Mouse (Mus musculus) MEL (cell line): ENCODE data around the gene Arhgdib. TPM values are rescaled to one million over a fixed set of nuclear protein-coding genes. Genes with fewer than 3 reads are reported as not detected.

ENCODE experiments used
- DNase-seq: peaks from one replicate; pipeline ENCODE4 v3.0.0; 2011; ENCODE audit warnings: low read depth, low spot score
- H3K27ac ChIP-seq: 2 replicates; pipeline ENCODE4 v1.5.1; 2012; ENCODE audit warnings: low read depth, mild to moderate bottlenecking, control low read depth, low read length, moderate library complexity; ENCODE audit not compliant: control insufficient read depth
- H3K27me3 ChIP-seq, 2 experiments: fragments of 150-350 bp in 1 of 2; sonication (generic) in 1 of 2; 2 replicates each; pipeline ENCODE4 v1.6.1; 2012; ENCODE audit warnings: low read length in 2 of 2, mild to moderate bottlenecking in 2 of 2, improper control_type of control experiment in 1 of 2, moderate library complexity in 1 of 2; ENCODE audit not compliant: insufficient read depth in 2 of 2, control insufficient read depth in 1 of 2
- H3K36me3 ChIP-seq, 2 experiments: 2 replicates each; pipeline ENCODE4 v1.6.1; 2012 to 2014; ENCODE audit warnings: low read length in 2 of 2, improper control_type of control experiment in 1 of 2, inconsistent platforms in 1 of 2, mild to moderate bottlenecking in 1 of 2; ENCODE audit not compliant: insufficient read depth in 2 of 2, control insufficient read depth in 1 of 2
- H3K4me1 ChIP-seq, 2 experiments: fragments of 150-350 bp in 1 of 2; sonication (generic) in 1 of 2; 2 replicates each; pipeline ENCODE4 v1.6.1; 2012; ENCODE audit warnings: low read length in 2 of 2, improper control_type of control experiment in 1 of 2, mild to moderate bottlenecking in 1 of 2; ENCODE audit not compliant: insufficient read depth in 2 of 2, control insufficient read depth in 1 of 2
- H3K4me3 ChIP-seq, 2 experiments: fragments of 150-350 bp in 1 of 2; sonication (generic) in 1 of 2; 2 replicates each; pipeline ENCODE4 v1.5.1; 2012; ENCODE audit warnings: low read depth in 2 of 2, low read length in 2 of 2, mild to moderate bottlenecking in 2 of 2, moderate library complexity in 2 of 2, control low read depth in 1 of 2, improper control_type of control experiment in 1 of 2; ENCODE audit not compliant: control insufficient read depth in 1 of 2, insufficient read depth in 1 of 2
- H3K79me2 ChIP-seq: 2 replicates; pipeline ENCODE4 v1.6.1; 2012; ENCODE audit warnings: mild to moderate bottlenecking, low read length, moderate library complexity; ENCODE audit not compliant: control insufficient read depth, poor library complexity, insufficient read depth
- H3K9ac ChIP-seq: 2 replicates; pipeline ENCODE4 v1.6.1; 2012; ENCODE audit warnings: low read depth, mild to moderate bottlenecking, control low read depth, low read length, moderate library complexity; ENCODE audit not compliant: control insufficient read depth, poor library complexity, severe bottlenecking
- H3K9me3 ChIP-seq: fragments of 150-350 bp; sonication (generic); replicated peaks from 2 replicates; pipeline ENCODE4 v1.6.1; 2012; ENCODE audit warnings: mild to moderate bottlenecking, low read length, improper control_type of control experiment, moderate library complexity; ENCODE audit not compliant: insufficient read depth
- BHLHE40 ChIP-seq: IDR thresholded peaks from 2 replicates; pipeline ENCODE4 v1.6.1; 2012; ENCODE audit warnings: low read depth, mild to moderate bottlenecking, inconsistent platforms, low read length, improper control_type of control experiment, borderline replicate concordance
- CHD2 ChIP-seq: IDR thresholded peaks from 2 replicates; pipeline ENCODE4 v1.6.1; 2011; ENCODE audit warnings: low read length, improper control_type of control experiment
- E2F4 ChIP-seq: IDR thresholded peaks from 2 replicates; pipeline ENCODE4 v1.6.1; 2011; ENCODE audit warnings: low read depth, low read length, improper control_type of control experiment, borderline replicate concordance
- ETS1 ChIP-seq: IDR thresholded peaks from 2 replicates; pipeline ENCODE4 v1.6.1; 2012; ENCODE audit warnings: low read depth, mild to moderate bottlenecking, inconsistent platforms, low read length, improper control_type of control experiment, moderate library complexity
- HCFC1 ChIP-seq: IDR thresholded peaks from 2 replicates; pipeline ENCODE4 v1.6.1; 2012; ENCODE audit warnings: low read depth, mild to moderate bottlenecking, inconsistent platforms, low read length, improper control_type of control experiment, moderate library complexity
- JUND ChIP-seq: IDR thresholded peaks from 2 replicates; pipeline ENCODE4 v1.6.1; 2011; ENCODE audit warnings: low read depth, mild to moderate bottlenecking, improper control_type of control experiment, low read length
- KAT2A ChIP-seq: conservative IDR thresholded peaks from 2 replicates; pipeline ENCODE4 v1.6.1; 2012; ENCODE audit warnings: low read depth, low read length, improper control_type of control experiment, inconsistent platforms
- MAFK ChIP-seq: IDR thresholded peaks from 2 replicates; pipeline ENCODE4 v1.6.1; 2011; ENCODE audit warnings: low read depth, mild to moderate bottlenecking, low read length, improper control_type of control experiment, borderline replicate concordance
- MEF2A ChIP-seq: IDR thresholded peaks from 2 replicates; pipeline ENCODE4 v1.6.1; 2014; ENCODE audit warnings: low read depth, mild to moderate bottlenecking, inconsistent platforms, low read length, improper control_type of control experiment; ENCODE audit not compliant: poor library complexity, insufficient replicate concordance, severe bottlenecking; ENCODE audit errors: extremely low read depth
- MXI1 ChIP-seq: IDR thresholded peaks from 2 replicates; pipeline ENCODE4 v1.6.1; 2011; ENCODE audit warnings: mild to moderate bottlenecking, low read depth, low read length, improper control_type of control experiment
- NELFE ChIP-seq: IDR thresholded peaks from 2 replicates; pipeline ENCODE4 v1.6.1; 2011; ENCODE audit warnings: low read depth, low read length, improper control_type of control experiment
- POLR2A ChIP-seq, 2 experiments: IDR thresholded peaks; 2 replicates each; pipeline ENCODE4 v1.6.1; 2011 to 2012; ENCODE audit warnings: low read length in 2 of 2, mild to moderate bottlenecking in 2 of 2, control low read depth in 1 of 2, improper control_type of control experiment in 1 of 2, low read depth in 1 of 2, moderate library complexity in 1 of 2; ENCODE audit not compliant: control insufficient read depth in 1 of 2, insufficient read depth in 1 of 2, poor library complexity in 1 of 2
- POLR2AphosphoS5 ChIP-seq: IDR thresholded peaks from 2 replicates; pipeline ENCODE4 v1.6.1; 2012; ENCODE audit warnings: low read depth, borderline replicate concordance, mild to moderate bottlenecking, inconsistent platforms, low read length, moderate library complexity, mixed read lengths
- RAD21 ChIP-seq: IDR thresholded peaks from 2 replicates; pipeline ENCODE4 v1.6.1; 2011; ENCODE audit warnings: mild to moderate bottlenecking, low read depth, low read length, improper control_type of control experiment
- RCOR1 ChIP-seq: IDR thresholded peaks from 2 replicates; pipeline ENCODE4 v1.6.1; 2012; ENCODE audit warnings: low read depth, mild to moderate bottlenecking, inconsistent platforms, low read length, improper control_type of control experiment
- TBP ChIP-seq: IDR thresholded peaks from 2 replicates; pipeline ENCODE4 v1.8.0; 2011; ENCODE audit warnings: low read depth, low read length, improper control_type of control experiment
- USF1 ChIP-seq: IDR thresholded peaks from 2 replicates; pipeline ENCODE4 v1.6.1; 2014; ENCODE audit warnings: low read depth, mild to moderate bottlenecking, inconsistent platforms, low read length, improper control_type of control experiment, moderate library complexity
- USF2 ChIP-seq, 2 experiments: IDR thresholded peaks; 2 replicates each; pipeline ENCODE4 v1.6.1; 2011 to 2012; ENCODE audit warnings: improper control_type of control experiment in 2 of 2, low read length in 2 of 2, borderline replicate concordance in 1 of 2, inconsistent platforms in 1 of 2, low read depth in 1 of 2, mild to moderate bottlenecking in 1 of 2; ENCODE audit not compliant: insufficient read depth in 1 of 2
- ZC3H11A ChIP-seq: IDR thresholded peaks from 2 replicates; pipeline ENCODE4 v1.6.1; 2012; ENCODE audit warnings: low read depth, mild to moderate bottlenecking, inconsistent platforms, low read length, improper control_type of control experiment
- ZKSCAN1 ChIP-seq: IDR thresholded peaks from 2 replicates; pipeline ENCODE4 v1.6.1; 2012; ENCODE audit warnings: low read depth, mild to moderate bottlenecking, inconsistent platforms, low read length, improper control_type of control experiment, moderate library complexity
- ZMIZ1 ChIP-seq: IDR thresholded peaks from 2 replicates; pipeline ENCODE4 v1.6.1; 2012; ENCODE audit warnings: low read depth, mild to moderate bottlenecking, inconsistent platforms, low read length, improper control_type of control experiment, moderate library complexity
- polyA plus RNA-seq, 2 experiments: library from polyadenylated mRNA; stranded (reverse) in 1 of 2; unstranded in 1 of 2; fragments of >175 nt in 1 of 2; fragments of >200 nt in 1 of 2; gene quantifications; 2 replicates each; pipeline versions ENCODE4 v1.2.1 to v1.2.4; 2012; ENCODE audit warnings: low replicate concordance in 2 of 2, low read depth in 1 of 2; ENCODE audit not compliant: insufficient read length in 2 of 2, insufficient read depth in 1 of 2, missing spikeins in 1 of 2
- total RNA-seq: library from RNA; depleted of rRNA; stranded (reverse); fragments of 300-350 nt; gene quantifications from 2 replicates; pipeline ENCODE4 v1.2.3, GENCODE M21; 2012

Arhgdib gene
- total and polyA plus RNA-seq, 3 experiments: 102 to 408 (median 346) TPM

DNA sequence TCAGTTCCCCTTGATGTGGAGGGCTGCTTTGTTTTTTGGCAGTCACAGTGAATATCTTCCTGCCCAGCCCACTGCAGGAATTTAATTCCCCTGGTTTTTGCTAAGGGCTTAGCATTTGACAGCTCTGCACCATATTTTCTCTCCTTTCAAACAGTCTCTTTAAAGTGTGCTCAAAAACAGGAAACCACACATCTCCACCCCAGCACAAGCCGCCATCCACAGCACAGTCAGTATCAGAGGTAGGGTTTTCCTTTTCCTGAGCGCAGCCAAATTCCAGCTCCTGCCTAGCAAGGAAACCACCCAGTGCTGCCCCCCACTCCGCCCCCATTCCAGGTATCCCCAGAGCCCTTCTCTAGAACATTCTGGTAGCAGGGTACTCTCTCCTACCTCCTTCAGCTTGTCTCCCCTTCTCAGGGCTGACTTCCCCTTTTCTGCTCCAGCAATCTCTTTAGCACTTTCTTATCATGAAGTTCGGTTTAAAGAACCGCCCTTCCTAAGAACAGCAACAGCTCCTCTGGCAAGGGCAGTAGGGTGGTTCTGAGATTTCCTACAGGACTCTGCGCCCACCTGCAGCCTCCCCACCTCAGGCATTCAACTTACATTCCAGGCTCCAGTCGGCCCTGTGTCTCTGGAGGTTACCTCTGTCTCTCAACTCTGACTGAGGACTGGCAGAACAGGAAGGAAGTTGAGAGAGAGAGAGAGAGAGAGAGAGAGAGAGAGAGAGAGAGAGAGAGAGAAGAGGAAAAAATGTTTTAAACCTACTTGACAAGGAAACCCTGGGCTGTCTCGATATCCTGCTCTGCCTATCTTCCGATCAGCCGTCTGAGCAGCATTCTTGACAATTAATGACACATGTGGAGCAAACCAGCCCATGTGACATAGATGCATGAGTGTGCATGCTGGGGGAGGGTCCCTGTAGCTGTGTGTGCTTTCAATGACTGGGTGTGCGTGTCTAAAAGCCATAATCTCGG, at the start of gene Arhgdib (continued):
- TF ChIP-seq POLR2A (IDR thresholded peaks at IDR 0.05; ENCODE audit: control insufficient read depth in 1 of 2, insufficient read depth in 1 of 2, low read depth in 1 of 2, low read length in 2 of 2, poor library complexity in 1 of 2) (peak in 1 of 2 experiments; percentile 77; a peak in 2 of 4 replicates), ZMIZ1 (peak; percentile 94), TBP (peak; percentile 95), CHD2 (no peak), USF2 (IDR thresholded peaks at IDR 0.05; ENCODE audit: borderline replicate concordance in 1 of 2, insufficient read depth in 1 of 2, low read depth in 1 of 2, low read length in 2 of 2) (peak in 1 of 2 experiments; percentile 29; a peak in 1 of 4 replicates)
- TF ChIP-seq, all 39 proteins: peak for 23

GRCm38 (mm10) chr6:136990557-136990956, 48.9 kb upstream of the Arhgdib start:
- no peaks in the 10 kb centered on the region for H3K79me2 ChIP-seq
- H3K4me1 ChIP-seq: no peaks in the 10 kb centered on the region
- TF ChIP-seq MXI1 (no peak), CHD2 (no peak), USF2 (IDR thresholded peaks at IDR 0.05; ENCODE audit: borderline replicate concordance in 1 of 2, insufficient read depth in 1 of 2, low read depth in 1 of 2, low read length in 2 of 2) (no peak), ETS1 (no peak), ZC3H11A (no peak), MEF2A (no peak), KAT2A (no peak), RAD21 (no peak), ZMIZ1 (no peak), ZKSCAN1 (no peak), NELFE (no peak), JUND (no peak), RCOR1 (no peak), BHLHE40 (no peak), TBP (no peak), MAFK (no peak), USF1 (no peak), E2F4 (no peak), POLR2AphosphoS5 (no peak), HCFC1 (no peak)
- no peaks in the 10 kb centered on the region; a peak in 1 of 4 replicates for H3K27me3 ChIP-seq
- H3K36me3 ChIP-seq: no peaks in the 10 kb centered on the region; a peak in 1 of 4 replicates
- no peak overlapping the region for H3K27ac ChIP-seq
- no peak overlapping the region for H3K4me3 ChIP-seq
- no peak overlapping the region for H3K9ac ChIP-seq
- DNase-seq: no peak
- no peaks in the 10 kb centered on the region for H3K9me3 ChIP-seq
